Mouse (Mus musculus) erythroblast, embryonic 14.5 days (primary cell): Measurements from ENCODE around the gene Daam1.

Experiments used
- GATA1 ChIP-seq: IDR thresholded peaks from 2 replicates; pipeline ENCODE4 v1.6.1; 2012; ENCODE audit warnings: low read length, inconsistent platforms, mixed read lengths
- TAL1 ChIP-seq: IDR thresholded peaks from 3 replicates; pipeline ENCODE4 v1.6.1; 2012; ENCODE audit warnings: low read length, inconsistent platforms, mixed read lengths

GRCm38 (mm10) chr12:72021543-72021942 lies 190.7 kb downstream of the Daam1 start:
- TF ChIP-seq GATA1, result no peak
- no peak for TF ChIP-seq TAL1
